Mouse (Mus musculus): ENCODE measurements around the gene Rad50. TPM values are rescaled to one million over a fixed set of nuclear protein-coding genes. Genes with fewer than 3 reads are reported as not detected.

Rad50 gene
- total RNA-seq, 2 experiments from 2014 or later, result 10.7 to 13.0 TPM

- DNase-seq (ENCODE audit: extremely low spot score in 1 of 2, low spot score in 1 of 2), result no peak
Observed at GRCm38 (mm10) chr11:53609672-53610071, 97.4 kb downstream of the Rad50 start.

GRCm38 (mm10) chr11:53609231-53609630, 97.9 kb downstream of the Rad50 start:
- no peak for DNase-seq (ENCODE audit: extremely low spot score in 1 of 2, low spot score in 1 of 2)

GRCm38 (mm10) chr11:53605609-53606008, 101.5 kb downstream of the Rad50 start:
- no peak for DNase-seq (ENCODE audit: extremely low spot score in 1 of 2, low spot score in 1 of 2)

- DNase-seq (ENCODE audit: extremely low spot score in 1 of 2, low spot score in 1 of 2), result no peak
Observed at GRCm38 (mm10) chr11:53604983-53605382, 102.1 kb downstream of the Rad50 start.

Other genes starting within 250 kb of the Rad50 start
- gene Gm9837, start 236.8 kb downstream of the Rad50 start, total RNA-seq (2021), result not detected
- 1 to 10 TPM; 1.8 to 2.5 TPM for gene Gm9945, start 227.2 kb downstream of the Rad50 start, total RNA-seq (2021)
- gene Sowaha, start 227.0 kb downstream of the Rad50 start, total RNA-seq (2021), result 100 to 1,000 TPM; 125 to 132 TPM
- gene Sept8, start 188.1 kb downstream of the Rad50 start, total RNA-seq (2021), result 100 to 1,000 TPM; 252 to 260 TPM
- gene Kif3a, start 139.9 kb downstream of the Rad50 start, total RNA-seq (2021), result 100 to 1,000 TPM; 120 to 131 TPM
- not detected for gene Il4, start 88.7 kb downstream of the Rad50 start, total RNA-seq (2021)
- gene Il13, start 72.6 kb downstream of the Rad50 start, total RNA-seq (2021), result not detected
- gene Il5, start 13.5 kb upstream of the Rad50 start, total RNA-seq (2021), result not detected
- gene Irf1, start 62.7 kb upstream of the Rad50 start, total RNA-seq (2021), result 1 to 10 TPM; 7.6 to 7.7 TPM
- gene Gm17334, start 65.9 kb upstream of the Rad50 start, total RNA-seq (2021), result 1 to 10 TPM; 1.0 to 1.8 TPM
- 1 to 10 TPM; 4.3 to 9.1 TPM for gene Gm12216, start 151.9 kb upstream of the Rad50 start, total RNA-seq (2021)
- gene Slc22a5, start 184.3 kb upstream of the Rad50 start, total RNA-seq (2021), result 10 to 100 TPM in 1 of 2 experiments, 1 to 10 TPM in 1; 9.9 to 14.4 TPM